Mouse (Mus musculus): ENCODE results near the gene Dmrt2.

GRCm38 (mm10) chr19:25674056-25674420, 1.8 kb downstream of the Dmrt2 start:
- TF ChIP-seq TAL1 (IDR thresholded peaks at IDR 0.05; ENCODE audit: low read length): no peak
- TF ChIP-seq GATA1 (IDR thresholded peaks at IDR 0.05; ENCODE audit: low read length): no peak
